Mouse (Mus musculus) neural tube, embryonic 14.5 days (tissue): Measurements from ENCODE around the gene Iqca. TPM values are rescaled to one million over a fixed set of nuclear protein-coding genes. Genes with fewer than 3 reads are reported as not detected.
A peak's percentile ranks its signal among the peaks of the same experiment; 100 is the strongest.

ENCODE experiments used
- ATAC-seq: fragments of 200-750 bp; cut with Nextera tagmentation; 2 replicates; pipeline ENCODE4 v1.8.0; 2017; ENCODE audit warnings: low read depth, mild to moderate bottlenecking, moderate TSS enrichment, moderate library complexity
- H3K27ac ChIP-seq: fragments of 300-500 bp; sonication (generic); 2 replicates; pipeline ENCODE4 v1.5.1; 2014; ENCODE audit warnings: low read depth, mild to moderate bottlenecking, control low read depth, low read length, moderate library complexity, mixed read lengths
- H3K27me3 ChIP-seq: fragments of 300-500 bp; sonication (generic); 2 replicates; pipeline ENCODE4 v1.6.1; 2014; ENCODE audit warnings: low read length; ENCODE audit not compliant: control insufficient read depth, insufficient read depth
- H3K36me3 ChIP-seq: fragments of 300-500 bp; sonication (generic); 2 replicates; pipeline ENCODE4 v1.6.1; 2014; ENCODE audit warnings: low read length, mixed read lengths; ENCODE audit not compliant: control insufficient read depth, insufficient read depth
- H3K4me1 ChIP-seq: fragments of 300-500 bp; sonication (generic); 2 replicates; pipeline ENCODE4 v1.6.1; 2014; ENCODE audit warnings: low read length; ENCODE audit not compliant: control insufficient read depth, insufficient read depth
- H3K4me2 ChIP-seq: fragments of 300-500 bp; sonication (generic); 2 replicates; pipeline ENCODE4 v1.6.1; 2014; ENCODE audit warnings: mild to moderate bottlenecking, low read depth, low read length, control low read depth
- H3K4me3 ChIP-seq: fragments of 300-500 bp; sonication (generic); 2 replicates; pipeline ENCODE4 v1.5.1; 2014; ENCODE audit warnings: low read depth, low read length, control low read depth, mixed read lengths
- H3K9ac ChIP-seq: fragments of 300-500 bp; sonication (generic); replicated peaks from 2 replicates; pipeline ENCODE4 v1.6.1; 2014; ENCODE audit warnings: low read depth, mild to moderate bottlenecking, control low read depth, low read length, mixed read lengths
- H3K9me3 ChIP-seq: fragments of 300-500 bp; sonication (generic); 2 replicates; pipeline ENCODE4 v1.6.1; 2016; ENCODE audit warnings: low read length; ENCODE audit not compliant: control insufficient read depth
- WGBS: fragments of 180-500 bp; shearing (Covaris S2); extraction: QIAGEN DNeasy Blood & Tissue Kit; methylation state at CpG from one replicate; pipeline ENCODE4 v1.1.7; 2014; 5-methylcytosine and 5-hydroxymethylcytosine counted together
- polyA plus RNA-seq: library from polyadenylated mRNA; unstranded; fragments of >200 nt; fragmentation: Nextera tagmentation; extraction: Ambion mirVana; gene quantifications from 2 replicates; pipeline ENCODE4 v1.2.1, GENCODE M21; 2014

Gene Iqca
- polyA plus RNA-seq, 1 experiment from 2014 or later: 0.70 TPM

GRCm38 (mm10) chr1:90060054-90060453 is 93.1 kb downstream of the Iqca start:
- no peak overlapping the region for H3K4me2 ChIP-seq
- ATAC-seq: no peak
- no peak overlapping the region for H3K4me3 ChIP-seq
- WGBS: 61% methylated on average over 3 of the region's 3 CpGs
- no peak overlapping the region for H3K9ac ChIP-seq
- H3K36me3 ChIP-seq: no peaks in the 10 kb centered on the region
- no peaks in the 10 kb centered on the region for H3K4me1 ChIP-seq
- no peak overlapping the region for H3K27ac ChIP-seq
- no peaks in the 10 kb centered on the region for H3K27me3 ChIP-seq
- no peaks in the 10 kb centered on the region for H3K9me3 ChIP-seq

DNA sequence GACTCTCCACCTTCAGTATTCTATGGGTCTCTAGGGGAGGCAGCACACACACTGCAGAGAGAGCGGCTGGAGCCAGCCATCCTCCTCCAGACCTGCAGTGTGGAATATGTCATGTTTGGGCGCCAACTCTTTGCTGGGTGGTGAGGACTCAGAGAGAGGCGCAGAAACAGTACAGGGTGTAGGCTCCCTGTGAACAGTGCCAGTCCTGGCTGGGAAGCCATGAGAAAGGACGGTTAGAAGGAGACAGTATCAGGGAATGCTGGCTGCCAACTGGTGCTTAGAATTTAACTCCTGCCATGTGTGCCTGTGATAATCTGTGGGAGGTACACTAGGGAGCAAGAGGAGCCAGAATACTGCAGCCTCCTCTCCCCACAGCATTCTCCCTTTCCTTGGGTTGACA is 98.2 kb downstream of the Iqca start:
- Histone ChIP-seq H3K4me1 (peaks cover 17% of the 10 kb centered on the region), H3K27ac (no peak overlapping the region), H3K36me3 (no peaks in the 10 kb centered on the region), H3K4me3 (no peak overlapping the region), H3K27me3 (no peaks in the 10 kb centered on the region), H3K9me3 (no peaks in the 10 kb centered on the region), H3K9ac (0 out of 2 replicates have a peak overlapping the region, but pooled peaks have one; percentile 16), H3K4me2 (no peak overlapping the region)
- no peak for ATAC-seq
- WGBS: 83% methylated on average over 4 of the region's 4 CpGs

DNA sequence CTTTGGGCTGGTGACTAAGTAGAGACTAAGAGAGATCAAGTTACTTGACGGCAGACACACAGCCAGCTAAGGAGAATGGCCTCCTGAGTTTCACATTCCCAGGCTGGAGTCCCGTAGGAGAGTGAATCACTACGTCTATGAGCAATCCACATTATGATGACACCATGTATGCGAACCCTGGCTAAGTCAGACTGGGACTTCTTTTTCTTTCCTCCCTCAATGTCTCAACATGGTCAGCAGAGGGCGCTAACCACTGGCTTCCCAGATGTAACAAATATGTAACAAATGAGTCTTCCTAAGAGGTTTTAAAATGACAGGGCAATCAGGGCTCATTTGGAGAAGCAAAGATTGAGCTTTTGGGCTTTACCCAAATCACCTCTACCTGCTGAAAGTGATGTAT is 101.9 kb downstream of the Iqca start:
- Histone ChIP-seq H3K4me2 (no peak overlapping the region), H3K4me3 (no peak overlapping the region), H3K4me1 (peaks cover 21% of the 10 kb centered on the region), H3K27ac (no peak overlapping the region), H3K9me3 (no peaks in the 10 kb centered on the region), H3K36me3 (no peaks in the 10 kb centered on the region), H3K27me3 (no peaks in the 10 kb centered on the region), H3K9ac (no peak overlapping the region)
- WGBS: 17% methylated on average over 5 of the region's 5 CpGs
- ATAC-seq: no peak

- WGBS: 7% methylated on average over 20 of the region's 20 CpGs
- H3K4me2 ChIP-seq: peak overlapping the region; percentile 18; the same call in 1 of the 2 replicates
- H3K27ac ChIP-seq: peak overlapping the region; percentile 69
- H3K36me3 ChIP-seq: no peaks in the 10 kb centered on the region
- ATAC-seq: peak; percentile 76
- H3K4me1 ChIP-seq: peaks cover 21% of the 10 kb centered on the region
- no peak overlapping the region for H3K4me3 ChIP-seq
- H3K27me3 ChIP-seq: no peaks in the 10 kb centered on the region
- H3K9me3 ChIP-seq: no peaks in the 10 kb centered on the region
- peak overlapping the region; percentile 28; the same call in 1 of the 2 replicates for H3K9ac ChIP-seq
Measured at GRCm38 (mm10) chr1:90050046-90050739, 103.0 kb downstream of the Iqca start.

DNA sequence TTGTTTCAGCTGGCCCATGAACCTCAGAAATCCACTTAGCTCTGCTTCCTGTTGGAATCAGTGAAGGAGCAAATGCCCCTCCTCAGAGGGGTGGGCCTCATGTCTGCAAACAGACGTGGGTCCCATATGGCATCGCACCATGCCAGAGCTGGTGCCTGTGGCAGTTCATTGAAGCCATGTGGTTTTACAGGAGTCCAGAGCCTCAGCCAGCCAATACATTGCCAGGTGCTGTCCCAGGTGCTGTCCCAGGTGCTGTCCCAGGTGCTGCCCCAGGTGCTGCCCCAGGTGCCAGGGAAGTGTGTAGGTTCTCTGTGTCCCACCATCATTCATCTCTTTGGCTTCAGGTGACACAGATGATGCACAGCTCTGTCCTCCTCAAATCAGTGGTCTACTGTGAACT is 124.9 kb downstream of the Iqca start:
- Histone ChIP-seq H3K27me3 (no peaks in the 10 kb centered on the region), H3K4me2 (no peak overlapping the region), H3K4me3 (no peak overlapping the region), H3K36me3 (no peaks in the 10 kb centered on the region), H3K9me3 (no peaks in the 10 kb centered on the region), H3K9ac (no peak overlapping the region), H3K27ac (no peak overlapping the region), H3K4me1 (no peaks in the 10 kb centered on the region)
- WGBS: 72% methylated on average over 2 of the region's 2 CpGs
- ATAC-seq: no peak

- Histone ChIP-seq H3K9me3 (no peaks in the 10 kb centered on the region), H3K4me3 (no peak overlapping the region), H3K4me2 (no peak overlapping the region), H3K27ac (no peak overlapping the region), H3K9ac (no peak overlapping the region), H3K36me3 (no peaks in the 10 kb centered on the region), H3K27me3 (no peaks in the 10 kb centered on the region), H3K4me1 (no peaks in the 10 kb centered on the region)
- 25% methylated on average over 3 of the region's 3 CpGs for WGBS
- no peak for ATAC-seq
Measured at GRCm38 (mm10) chr1:90026945-90027344, 126.3 kb downstream of the Iqca start.

DNA sequence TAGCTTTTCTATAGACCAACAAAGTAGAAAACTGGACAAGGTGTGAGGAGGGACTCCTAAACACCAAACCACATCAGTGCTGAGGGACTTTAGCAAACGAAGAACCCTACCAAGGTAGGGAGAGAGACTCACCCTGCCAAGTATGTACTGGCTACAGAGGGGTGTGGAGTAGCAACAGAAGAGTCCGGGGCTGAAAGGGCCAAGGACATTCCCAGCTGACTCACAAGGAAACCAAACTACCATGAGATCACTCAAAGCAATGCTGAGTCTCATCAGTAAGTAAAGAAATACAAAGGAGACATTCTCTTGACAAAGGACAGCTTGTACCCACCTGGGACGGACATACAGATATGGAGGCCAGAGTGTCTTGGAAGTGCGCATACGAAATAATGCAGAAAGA is 132.9 kb downstream of the Iqca start:
- Histone ChIP-seq H3K9me3 (no peaks in the 10 kb centered on the region), H3K36me3 (no peaks in the 10 kb centered on the region), H3K27ac (no peak overlapping the region), H3K4me2 (no peak overlapping the region), H3K27me3 (no peaks in the 10 kb centered on the region), H3K9ac (no peak overlapping the region), H3K4me3 (no peak overlapping the region), H3K4me1 (no peaks in the 10 kb centered on the region)
- ATAC-seq: no peak
- 87% methylated on average over 5 of the region's 5 CpGs for WGBS

DNA sequence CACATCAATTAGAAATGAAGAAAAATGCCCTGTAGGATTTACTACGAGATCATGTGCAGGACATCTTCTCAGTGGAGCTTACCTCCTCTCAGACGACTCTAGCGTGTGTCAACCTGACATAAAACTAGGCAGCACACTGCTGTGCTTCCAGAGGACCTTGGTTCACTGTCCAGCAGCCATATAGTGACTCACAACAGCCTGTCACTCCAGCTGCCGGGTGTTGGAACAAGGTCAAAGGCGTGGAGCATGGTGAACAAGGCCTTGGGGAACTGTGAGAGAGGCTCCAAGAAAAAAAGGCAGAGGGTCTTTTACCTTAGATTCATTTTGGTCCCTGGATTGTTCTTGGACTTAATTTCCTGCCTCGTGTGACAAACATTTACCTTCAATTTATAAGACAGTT is 135.1 kb downstream of the Iqca start:
- H3K27me3 ChIP-seq: no peaks in the 10 kb centered on the region
- H3K4me2 ChIP-seq: no peak overlapping the region
- ATAC-seq: no peak
- H3K4me1 ChIP-seq: no peaks in the 10 kb centered on the region
- H3K36me3 ChIP-seq: no peaks in the 10 kb centered on the region
- no peak overlapping the region for H3K27ac ChIP-seq
- H3K4me3 ChIP-seq: no peak overlapping the region
- no peaks in the 10 kb centered on the region for H3K9me3 ChIP-seq
- H3K9ac ChIP-seq: no peak overlapping the region
- 77% methylated on average over 6 of the region's 6 CpGs for WGBS

DNA sequence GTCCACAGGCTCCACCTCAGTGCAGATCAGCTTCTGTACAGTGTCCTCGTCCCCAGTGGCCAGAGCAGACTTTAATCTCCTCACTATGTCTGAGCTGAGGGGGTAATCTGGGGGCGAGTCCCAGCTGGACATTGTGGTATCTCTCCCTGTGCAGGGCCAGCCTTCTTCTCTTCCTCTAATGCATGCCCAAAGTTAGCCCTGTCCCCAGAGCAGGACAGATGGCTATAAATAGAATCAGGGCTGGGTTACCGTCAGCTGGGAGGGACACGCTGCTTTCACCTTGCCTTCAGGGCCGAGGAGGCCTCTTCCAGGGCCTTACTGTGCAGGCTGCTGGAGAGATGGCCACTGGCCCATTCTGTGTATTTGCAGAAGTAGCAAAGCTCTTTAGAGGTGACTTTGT is 138.8 kb downstream of the Iqca start, which contains the start of gene Asb18:
TSS of gene Asb18 (minus strand) at position 221 of the 400 bp plus-strand sequence.
- 81% methylated on average over 5 of the region's 5 CpGs for WGBS
- Histone ChIP-seq H3K9me3 (no peaks in the 10 kb centered on the region), H3K27me3 (no peaks in the 10 kb centered on the region), H3K4me1 (no peaks in the 10 kb centered on the region), H3K36me3 (no peaks in the 10 kb centered on the region), H3K9ac (no peak within 1 kb of the TSS), H3K4me2 (no peak within 1 kb of the TSS), H3K4me3 (no peak within 1 kb of the TSS), H3K27ac (no peak within 1 kb of the TSS)
- no peak for ATAC-seq
